Mouse (Mus musculus): ENCODE measurements around the gene Mcm7.

Gene Mcm7

DNA sequence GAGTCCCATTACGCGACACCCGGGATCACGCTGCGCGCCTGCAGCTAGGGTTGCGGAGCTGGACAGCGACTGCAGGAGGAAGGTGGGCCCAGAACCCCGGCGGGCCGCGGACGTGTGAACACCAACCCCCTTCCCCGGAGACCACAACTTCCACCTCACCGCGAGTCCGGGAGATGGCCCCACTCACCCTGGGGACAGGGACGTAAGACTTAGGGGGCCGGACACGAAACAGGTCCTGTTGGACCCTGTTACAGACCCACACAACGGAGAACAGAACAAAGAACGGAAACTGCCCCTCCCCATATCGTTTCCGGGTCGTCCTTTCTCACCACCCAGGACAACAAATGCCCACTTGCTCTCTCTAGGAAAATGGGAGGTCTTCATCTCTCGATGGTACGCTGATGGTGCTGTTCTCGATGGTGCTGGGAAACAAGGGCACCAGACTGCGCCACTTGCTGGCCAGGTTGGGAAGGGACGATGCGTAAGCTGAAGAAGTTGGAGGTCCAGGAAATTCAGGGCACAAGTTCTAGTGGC, 16.7 kb downstream of the Mcm7 start, which contains the start of gene Zfp113:
TSS of gene Zfp113 (minus strand) at position 302 of the 534 bp plus-strand sequence.
- peak; percentile 77 to 80 for DNase-seq (ENCODE audit: low spot score in 2 of 2)

GRCm38 (mm10) chr5:138154390-138154789, 17.8 kb downstream of the Mcm7 start:
- no peak for DNase-seq (ENCODE audit: low spot score in 2 of 2)

DNA sequence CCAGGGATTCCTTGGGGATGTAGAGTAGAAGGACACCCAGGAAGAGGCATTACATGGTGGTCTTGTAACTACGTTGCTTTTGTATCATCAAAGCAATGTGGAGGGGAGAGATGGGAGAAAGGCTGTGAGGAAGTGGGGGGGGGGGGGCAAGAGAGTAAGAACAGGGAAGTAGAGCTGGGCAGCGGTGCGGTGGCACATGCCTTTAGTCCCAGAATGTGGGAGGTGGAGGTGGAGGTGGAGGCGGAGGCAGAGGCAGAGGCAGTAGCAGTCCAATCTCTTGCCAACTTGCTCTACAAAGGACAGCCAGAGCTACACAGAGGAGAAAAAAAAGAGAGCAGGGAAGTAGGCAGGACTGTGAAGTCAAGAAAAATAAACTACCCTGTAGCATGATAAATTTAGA, 33.6 kb downstream of the Mcm7 start:
- DNase-seq (ENCODE audit: low spot score in 2 of 2), result no peak

DNA sequence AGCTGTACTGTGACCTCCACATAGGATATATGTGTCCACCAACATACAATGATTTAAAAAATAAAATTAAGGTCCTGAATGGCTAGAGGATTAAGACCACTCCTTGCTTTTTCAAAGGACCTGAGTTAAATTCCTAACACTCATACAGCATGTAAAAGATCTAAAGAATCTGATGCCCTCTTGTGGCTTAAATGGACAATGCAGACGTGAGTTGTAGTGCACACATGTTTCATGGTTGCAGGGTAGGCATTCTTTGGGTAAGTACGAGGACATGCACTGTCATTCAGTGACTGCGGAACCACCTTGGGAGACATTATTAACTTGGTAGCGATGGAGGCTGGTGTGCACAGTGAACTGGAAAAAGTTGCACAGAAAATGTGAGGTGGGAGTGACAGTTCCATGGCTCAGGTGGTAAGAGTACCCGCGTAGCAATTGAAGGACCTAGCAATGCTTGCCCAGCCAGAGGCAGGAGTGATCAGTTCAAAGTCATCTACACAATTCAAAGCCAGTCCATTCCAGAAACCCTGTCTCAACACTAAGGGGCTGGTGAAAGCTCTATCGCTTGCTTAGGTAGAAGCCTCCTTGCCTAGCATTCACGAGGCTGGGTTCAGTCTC, 34.2 kb downstream of the Mcm7 start:
- no peak for DNase-seq (ENCODE audit: low spot score in 2 of 2)

DNA sequence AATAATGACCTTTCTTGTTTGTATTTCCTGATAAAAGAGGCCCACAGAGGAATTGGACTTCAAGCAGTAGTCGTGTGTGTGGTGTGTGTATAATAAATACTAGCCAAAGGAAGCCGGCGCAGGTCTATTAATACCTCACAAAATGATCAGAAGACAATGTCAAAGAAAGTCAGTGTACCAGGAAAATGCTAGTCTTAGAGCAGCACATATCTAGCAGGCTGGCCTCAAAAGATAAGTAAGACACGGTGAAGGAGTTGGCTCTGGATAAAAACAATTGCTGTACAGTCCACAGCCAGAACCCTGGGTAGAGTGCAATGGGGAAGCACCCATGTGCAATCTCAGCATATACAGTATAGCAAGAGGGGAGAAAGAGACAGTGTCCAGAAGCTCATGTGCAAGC, 35.0 kb downstream of the Mcm7 start:
- no peak for DNase-seq (ENCODE audit: low spot score in 2 of 2)

GRCm38 (mm10) chr5:138132425-138133064, 39.7 kb downstream of the Mcm7 start:
- no peak for DNase-seq (ENCODE audit: low spot score in 2 of 2)

DNA sequence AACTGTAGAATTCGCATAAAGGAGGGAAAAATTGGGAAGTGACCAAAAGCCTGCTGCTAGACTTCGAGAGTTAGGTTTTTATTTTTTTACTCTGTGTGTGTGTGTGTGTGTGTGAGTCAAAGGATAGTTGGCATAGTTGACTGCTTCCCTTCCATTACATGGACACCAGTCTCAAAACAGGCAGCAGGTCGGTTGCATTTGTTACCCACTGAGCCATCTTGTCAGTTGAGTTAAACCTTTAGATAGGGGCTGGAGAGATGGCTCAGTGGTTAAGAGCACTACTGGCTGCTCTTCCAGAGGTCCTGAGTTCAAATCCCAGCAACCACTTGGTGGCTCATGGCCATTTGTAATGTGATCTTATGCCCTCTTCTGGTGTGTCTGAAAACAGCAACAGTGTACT, 54.2 kb downstream of the Mcm7 start:
- DNase-seq (ENCODE audit: low spot score in 2 of 2), result no peak

- no peak for DNase-seq (ENCODE audit: low spot score in 2 of 2)
These were observed 54.8 kb downstream of the Mcm7 start for GRCm38 (mm10) chr5:138117199-138118015.

DNA sequence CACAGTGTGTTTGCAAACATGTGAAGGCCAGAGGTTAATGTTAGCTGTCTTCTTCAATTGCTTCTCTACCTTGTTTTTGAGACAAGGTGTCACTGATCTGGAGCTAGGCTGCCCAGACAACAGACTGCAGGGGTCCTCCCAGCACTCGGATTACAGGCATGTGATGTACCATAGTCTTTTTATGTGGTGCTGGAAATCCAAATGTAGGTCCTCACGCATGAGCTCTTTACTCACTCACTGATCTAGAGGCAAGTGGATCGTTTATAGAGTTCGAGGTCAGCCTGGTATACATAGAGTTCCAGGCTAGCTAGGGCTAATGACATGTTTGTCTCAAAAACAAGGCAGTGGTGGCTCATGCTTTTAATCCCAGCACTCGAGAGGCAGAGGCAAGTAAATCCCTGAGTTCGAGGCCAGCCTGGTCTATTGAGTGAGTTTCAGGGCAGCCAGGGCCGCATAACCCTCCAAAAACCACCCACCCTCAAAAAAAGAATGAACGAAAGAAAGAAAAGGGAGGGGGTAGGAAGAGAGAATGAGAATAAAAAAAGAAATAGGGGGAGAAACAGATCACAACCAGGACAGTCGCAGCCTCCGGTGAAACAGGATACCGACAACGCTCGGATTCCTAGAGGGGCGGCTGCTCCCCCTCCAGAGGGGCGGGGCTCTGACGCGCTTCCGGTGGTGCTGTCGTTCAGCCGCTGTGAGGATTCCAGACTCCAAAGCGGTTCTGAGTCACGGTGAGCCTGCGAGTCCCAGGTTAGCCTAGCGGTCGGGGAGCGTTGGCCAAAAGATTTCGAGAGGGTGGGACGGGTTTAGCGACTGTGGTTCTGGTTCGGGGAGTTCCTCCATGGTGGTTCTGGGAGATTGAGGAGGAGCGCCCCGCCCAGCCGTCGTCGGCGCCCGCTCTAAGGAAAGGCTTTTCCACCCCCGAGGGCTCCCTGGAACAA, 55.7 kb downstream of the Mcm7 start, which contains the start of gene Zscan21:
TSS of gene Zscan21 (plus strand) at position 649 of the 944 bp plus-strand sequence.
- peak; percentile 82 to 89 for DNase-seq (ENCODE audit: low spot score in 2 of 2)
